Mouse (Mus musculus) 3134 (cell line): ENCODE data around the gene Scap.

Experiments
- DNase-seq: peaks from one replicate; pipeline ENCODE4 v3.0.0-alpha.2; 2011; ENCODE audit warnings: low spot score; ENCODE audit not compliant: insufficient read length; ENCODE audit errors: extremely low read depth

The Scap gene

GRCm38 (mm10) chr9:110333135-110333895, at the start of gene Scap:
Gene Scap (plus strand): TSS chr9:110333288.
- peak; percentile 96 for DNase-seq

- DNase-seq, result no peak
These were observed 48.9 kb upstream of the Scap start for GRCm38 (mm10) chr9:110284075-110284697.

- no peak for DNase-seq
These were observed 45.7 kb upstream of the Scap start for GRCm38 (mm10) chr9:110287321-110287924.

GRCm38 (mm10) chr9:110293254-110293718, 39.8 kb upstream of the Scap start:
- DNase-seq, result no peak

GRCm38 (mm10) chr9:110293873-110294415, 39.1 kb upstream of the Scap start:
- DNase-seq, result no peak

- DNase-seq, result no peak
These were observed 38.3 kb upstream of the Scap start for GRCm38 (mm10) chr9:110294786-110295185.

- DNase-seq, result peak; percentile 39
These were observed 36.0 kb upstream of the Scap start for GRCm38 (mm10) chr9:110296867-110297627.

- DNase-seq, result peak; percentile 27
These were observed 28.6 kb upstream of the Scap start for GRCm38 (mm10) chr9:110304516-110304915.

- peak; percentile 96 for DNase-seq
These were observed 28.0 kb upstream of the Scap start, which contains the start of gene Elp6 for GRCm38 (mm10) chr9:110304969-110305651. Gene Elp6 (plus strand): TSS chr9:110305173.

- DNase-seq, result no peak
These were observed 26.7 kb upstream of the Scap start for GRCm38 (mm10) chr9:110306371-110306770.

GRCm38 (mm10) chr9:110314706-110315105, 18.4 kb upstream of the Scap start:
- no peak for DNase-seq

- no peak for DNase-seq
These were observed 17.7 kb upstream of the Scap start for GRCm38 (mm10) chr9:110315410-110315809.

- DNase-seq, result no peak
These were observed 17.2 kb upstream of the Scap start for GRCm38 (mm10) chr9:110315904-110316303.

GRCm38 (mm10) chr9:110316503-110316902, 16.6 kb upstream of the Scap start:
- DNase-seq, result no peak

GRCm38 (mm10) chr9:110320769-110321168, 12.3 kb upstream of the Scap start:
- no peak for DNase-seq

- DNase-seq, result no peak
These were observed 10.1 kb upstream of the Scap start for GRCm38 (mm10) chr9:110322972-110323371.

GRCm38 (mm10) chr9:110324181-110324580, 8.9 kb upstream of the Scap start:
- DNase-seq, result no peak

GRCm38 (mm10) chr9:110328178-110328577, 4.9 kb upstream of the Scap start:
- no peak for DNase-seq

GRCm38 (mm10) chr9:110328946-110329630, 4.0 kb upstream of the Scap start:
- no peak for DNase-seq
